Mouse (Mus musculus): Measurements from ENCODE around the gene Atg7. TPM values are rescaled to one million over a fixed set of nuclear protein-coding genes. Genes with fewer than 3 reads are reported as not detected.

Gene Atg7
- polyA plus RNA-seq, 1 experiment, result 14.7 TPM

DNA sequence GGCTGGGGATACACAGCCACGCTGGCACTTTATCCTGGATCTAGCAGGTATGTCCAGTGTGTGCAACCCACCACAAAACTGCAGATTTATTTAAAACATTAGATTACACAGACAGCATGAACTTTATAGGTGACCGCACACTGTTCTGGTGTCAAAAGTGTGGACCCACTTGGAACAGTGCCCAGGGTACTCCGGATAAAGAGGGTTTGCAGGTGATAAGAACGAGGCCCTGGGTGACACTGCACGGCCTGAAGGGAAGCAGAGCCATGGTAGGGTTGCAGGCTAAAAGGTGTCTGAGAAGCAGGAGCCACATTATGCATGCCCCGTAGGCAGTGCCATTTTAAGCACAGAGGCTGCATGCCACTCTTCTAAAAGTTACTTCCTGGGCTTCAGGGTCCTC lies 4.1 kb downstream of the Atg7 start:
- no peaks in the 10 kb centered on the region for H3K36me3 ChIP-seq (ENCODE audit: control insufficient read depth, insufficient read depth)
- peaks cover 6% of the 10 kb centered on the region for H3K79me3 ChIP-seq (ENCODE audit: low read depth)
- no peak for TF ChIP-seq CEBPB (IDR thresholded peaks at IDR 0.05; ENCODE audit: low read depth)
- no peak for TF ChIP-seq FOSL1 (IDR thresholded peaks at IDR 0.05; ENCODE audit: insufficient read depth, low read length, poor library complexity, severe bottlenecking)
- no peak for TF ChIP-seq MYOG (IDR thresholded peaks at IDR 0.05; ENCODE audit: control insufficient read depth, extremely low read depth, insufficient read length)
- no peak for TF ChIP-seq USF1 (IDR thresholded peaks at IDR 0.05; ENCODE audit: low read depth)
- no peak for TF ChIP-seq CTCF (IDR thresholded peaks at IDR 0.05; ENCODE audit: control insufficient read depth, insufficient read depth, insufficient read length)
- no peak for TF ChIP-seq MAX (IDR thresholded peaks at IDR 0.05)
- no peak for TF ChIP-seq MYOD1 (IDR thresholded peaks at IDR 0.05; ENCODE audit: control insufficient read depth, insufficient read length, low read depth)
- H3K79me2 ChIP-seq (ENCODE audit: control insufficient read depth, insufficient read depth), result peaks cover 12% of the 10 kb centered on the region
- no peak overlapping the region for H3K4me3 ChIP-seq (ENCODE audit: insufficient read depth, poor library complexity, severe bottlenecking)
- no peak overlapping the region for H3ac ChIP-seq (ENCODE audit: control insufficient read depth, insufficient read length, low read depth)
- H3K27me3 ChIP-seq (ENCODE audit: control insufficient read depth, insufficient read depth, insufficient read length), result no peaks in the 10 kb centered on the region

DNA sequence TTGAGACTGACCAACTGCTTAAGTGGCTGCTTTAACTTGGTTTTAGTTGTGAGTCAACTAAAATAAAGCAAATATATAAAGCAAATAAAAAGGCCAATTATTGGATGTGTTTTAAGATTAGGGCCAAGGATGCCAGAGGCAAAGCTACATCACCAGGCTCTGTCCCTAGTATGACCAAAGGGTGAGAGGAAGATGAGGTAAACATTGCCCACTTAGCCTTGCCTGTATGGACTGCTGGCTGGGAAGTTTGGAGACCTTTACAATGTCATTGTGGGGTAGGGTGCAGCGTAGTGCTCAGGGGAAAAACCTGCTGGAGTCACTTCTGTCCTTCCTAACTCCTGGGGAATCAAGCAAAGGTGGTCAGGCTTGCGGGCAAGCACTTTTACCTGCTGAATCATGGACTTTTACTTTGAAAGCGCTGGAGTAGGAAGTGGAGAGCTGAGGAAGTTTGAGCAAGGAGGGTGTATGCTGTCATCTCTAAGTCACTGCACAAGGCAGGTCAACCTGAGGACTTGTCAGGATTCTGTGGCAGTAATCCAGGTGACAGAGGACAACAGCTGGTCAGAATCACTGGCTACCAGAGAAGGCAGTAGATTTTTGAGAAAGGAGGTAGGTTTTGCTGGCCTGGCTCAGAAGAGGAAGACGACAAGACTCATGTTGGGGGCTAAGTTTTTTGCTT lies 5.6 kb downstream of the Atg7 start:
- no peak overlapping the region for H3K4me3 ChIP-seq (ENCODE audit: insufficient read depth, poor library complexity, severe bottlenecking)
- H3K79me3 ChIP-seq (ENCODE audit: low read depth), result peaks cover 2% of the 10 kb centered on the region
- no peak overlapping the region for H3ac ChIP-seq (ENCODE audit: control insufficient read depth, insufficient read length, low read depth)
- TF ChIP-seq CEBPB (IDR thresholded peaks at IDR 0.05; ENCODE audit: low read depth), result no peak
- no peak for TF ChIP-seq MYOD1 (IDR thresholded peaks at IDR 0.05; ENCODE audit: control insufficient read depth, insufficient read length, low read depth)
- no peak for TF ChIP-seq FOSL1 (IDR thresholded peaks at IDR 0.05; ENCODE audit: insufficient read depth, low read length, poor library complexity, severe bottlenecking)
- no peak for TF ChIP-seq USF1 (IDR thresholded peaks at IDR 0.05; ENCODE audit: low read depth)
- peaks cover 9% of the 10 kb centered on the region for H3K79me2 ChIP-seq (ENCODE audit: control insufficient read depth, insufficient read depth)
- no peaks in the 10 kb centered on the region for H3K36me3 ChIP-seq (ENCODE audit: control insufficient read depth, insufficient read depth)
- no peaks in the 10 kb centered on the region for H3K27me3 ChIP-seq (ENCODE audit: control insufficient read depth, insufficient read depth, insufficient read length)

- H3K79me2 ChIP-seq (ENCODE audit: control insufficient read depth, insufficient read depth), result no peaks in the 10 kb centered on the region
- H3ac ChIP-seq (ENCODE audit: control insufficient read depth, insufficient read length, low read depth), result no peak overlapping the region
- H3K4me3 ChIP-seq (ENCODE audit: insufficient read depth, poor library complexity, severe bottlenecking), result no peak overlapping the region
- H3K79me3 ChIP-seq (ENCODE audit: low read depth), result no peaks in the 10 kb centered on the region
- no peaks in the 10 kb centered on the region for H3K36me3 ChIP-seq (ENCODE audit: control insufficient read depth, insufficient read depth)
- TF ChIP-seq CTCF (IDR thresholded peaks at IDR 0.05; ENCODE audit: control insufficient read depth, insufficient read depth, insufficient read length), result no peak
- no peak for TF ChIP-seq USF1 (IDR thresholded peaks at IDR 0.05; ENCODE audit: low read depth)
- no peak for TF ChIP-seq MAX (IDR thresholded peaks at IDR 0.05)
- TF ChIP-seq FOSL1 (IDR thresholded peaks at IDR 0.05; ENCODE audit: insufficient read depth, low read length, poor library complexity, severe bottlenecking), result no peak
- no peaks in the 10 kb centered on the region for H3K27me3 ChIP-seq (ENCODE audit: control insufficient read depth, insufficient read depth, insufficient read length)
Observed at GRCm38 (mm10) chr6:114652209-114652608, 9.3 kb downstream of the Atg7 start.

DNA sequence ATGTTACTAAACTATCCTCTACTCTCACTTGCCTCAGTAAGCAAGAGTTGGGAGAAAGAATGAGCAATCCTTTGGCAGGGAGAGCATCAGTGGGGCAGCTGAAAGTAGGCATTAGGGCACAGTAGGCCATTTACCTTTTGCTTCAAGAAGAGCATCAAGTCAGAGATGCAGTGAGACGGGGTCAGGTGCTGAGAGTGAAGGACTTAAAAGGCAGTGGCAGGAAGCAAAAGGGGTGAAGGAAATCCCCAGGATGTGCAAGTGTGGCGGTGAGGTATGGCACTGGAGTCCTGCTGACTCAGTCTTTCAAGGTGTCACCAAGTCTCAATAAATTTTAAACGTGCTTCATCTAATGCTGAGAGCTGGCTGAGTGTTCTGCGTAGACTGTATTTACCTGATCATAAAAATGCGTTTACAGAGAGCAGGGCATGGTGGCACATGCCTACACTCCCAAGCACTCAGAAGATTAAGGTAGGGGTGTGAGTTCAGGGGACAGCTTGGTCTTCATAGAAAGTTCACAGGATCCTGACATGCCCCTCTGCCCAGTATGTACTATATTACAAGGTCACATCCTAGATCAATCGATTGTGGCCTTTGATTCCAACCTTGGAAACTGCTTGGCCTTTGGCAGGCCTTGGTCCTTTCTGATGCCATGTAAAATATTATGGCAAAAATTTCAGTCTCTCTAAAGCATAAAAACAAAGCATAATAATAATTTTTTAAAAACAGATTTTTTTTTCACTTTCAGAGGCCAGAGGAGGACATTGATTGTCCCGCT lies 14.1 kb downstream of the Atg7 start:
- TF ChIP-seq MYOD1 (IDR thresholded peaks at IDR 0.05; ENCODE audit: control insufficient read depth, insufficient read length, low read depth), result no peak
- TF ChIP-seq USF1 (IDR thresholded peaks at IDR 0.05; ENCODE audit: low read depth), result no peak
- no peak for TF ChIP-seq CTCF (IDR thresholded peaks at IDR 0.05; ENCODE audit: control insufficient read depth, insufficient read depth, insufficient read length)
- no peak for TF ChIP-seq CEBPB (IDR thresholded peaks at IDR 0.05; ENCODE audit: low read depth)
- no peak for TF ChIP-seq MAX (IDR thresholded peaks at IDR 0.05)
- TF ChIP-seq MYOG (IDR thresholded peaks at IDR 0.05; ENCODE audit: control insufficient read depth, extremely low read depth, insufficient read length), result no peak
- no peak for TF ChIP-seq FOSL1 (IDR thresholded peaks at IDR 0.05; ENCODE audit: insufficient read depth, low read length, poor library complexity, severe bottlenecking)
- H3K79me3 ChIP-seq (ENCODE audit: low read depth), result no peaks in the 10 kb centered on the region
- H3K4me3 ChIP-seq (ENCODE audit: insufficient read depth, poor library complexity, severe bottlenecking), result no peak overlapping the region
- H3K36me3 ChIP-seq (ENCODE audit: control insufficient read depth, insufficient read depth), result no peaks in the 10 kb centered on the region
- no peaks in the 10 kb centered on the region for H3K79me2 ChIP-seq (ENCODE audit: control insufficient read depth, insufficient read depth)
- no peaks in the 10 kb centered on the region for H3K27me3 ChIP-seq (ENCODE audit: control insufficient read depth, insufficient read depth, insufficient read length)
- no peak overlapping the region for H3ac ChIP-seq (ENCODE audit: control insufficient read depth, insufficient read length, low read depth)

- no peaks in the 10 kb centered on the region for H3K36me3 ChIP-seq (ENCODE audit: control insufficient read depth, insufficient read depth)
- no peaks in the 10 kb centered on the region for H3K79me3 ChIP-seq (ENCODE audit: low read depth)
- no peak for TF ChIP-seq USF1 (IDR thresholded peaks at IDR 0.05; ENCODE audit: low read depth)
- TF ChIP-seq MAX (IDR thresholded peaks at IDR 0.05), result no peak
- no peak for TF ChIP-seq CEBPB (IDR thresholded peaks at IDR 0.05; ENCODE audit: low read depth)
- TF ChIP-seq CTCF (IDR thresholded peaks at IDR 0.05; ENCODE audit: control insufficient read depth, insufficient read depth, insufficient read length), result no peak
- no peak for TF ChIP-seq MYOG (IDR thresholded peaks at IDR 0.05; ENCODE audit: control insufficient read depth, extremely low read depth, insufficient read length)
- TF ChIP-seq MYOD1 (IDR thresholded peaks at IDR 0.05; ENCODE audit: control insufficient read depth, insufficient read length, low read depth), result no peak
- no peak for TF ChIP-seq FOSL1 (IDR thresholded peaks at IDR 0.05; ENCODE audit: insufficient read depth, low read length, poor library complexity, severe bottlenecking)
- no peak overlapping the region for H3ac ChIP-seq (ENCODE audit: control insufficient read depth, insufficient read length, low read depth)
- no peaks in the 10 kb centered on the region for H3K79me2 ChIP-seq (ENCODE audit: control insufficient read depth, insufficient read depth)
- no peaks in the 10 kb centered on the region for H3K27me3 ChIP-seq (ENCODE audit: control insufficient read depth, insufficient read depth, insufficient read length)
- no peak overlapping the region for H3K4me3 ChIP-seq (ENCODE audit: insufficient read depth, poor library complexity, severe bottlenecking)
Observed at GRCm38 (mm10) chr6:114657807-114658206, 14.9 kb downstream of the Atg7 start.

Measured in C2C12 (cell line).